Mouse (Mus musculus): ENCODE measurements around the gene Afg3l1.

GRCm38 (mm10) chr8:123478456-123479218 is 934 bp downstream of the Afg3l1 start:
- TF ChIP-seq CTCF (IDR thresholded peaks at IDR 0.05; ENCODE audit: borderline replicate concordance, insufficient read depth, low read depth, low read length) (no peak), POLR2A (IDR thresholded peaks at IDR 0.05; ENCODE audit: borderline replicate concordance, insufficient read depth, low read length) (no peak)

Measured in cerebellum, adult 2 months (tissue).